Comparison of ENCODE assay signal across 20 mouse cellular contexts in genomic region chr5:119628746-119629327, GRCm38 (mm10). TPM values are rescaled to one million over a fixed set of nuclear protein-coding genes. Genes with fewer than 3 reads are reported as not detected.
DNase-seq lines count a peak whose midpoint lies in the region; ATAC-seq and TF ChIP-seq lines count a peak whose summit lies in the region.
"Had no signal": no experiment of that assay in that cellular context is flagged by ENCODE, and none has a peak within 500 bp of the region (broad histone marks: within the 10 kb centered on the region; RNA-seq: fewer than 3 reads in every experiment).

No protein-coding gene starts in this region.

- peak; percentile 41; the same call in 1 of the 2 replicates for ATAC-seq in kidney, embryonic 14.5 days (ENCODE audit: low FRiP score, low TSS enrichment)
- ATAC-seq in frontal cortex, adult (ENCODE audit: low TSS enrichment), result no peak
- no peak for ATAC-seq in midbrain, embryonic 11.5 days (ENCODE audit: low FRiP score)
- ATAC-seq: liver, postnatal 0 days; midbrain, embryonic 15.5 days had no signal

- H3K36me3 ChIP-seq in kidney, embryonic 14.5 days (ENCODE audit: control insufficient read depth, insufficient read depth, low read length), result no peaks in the 10 kb centered on the region
- H3K36me3 ChIP-seq in limb, embryonic 10.5 days, result no peaks in the 10 kb centered on the region
- no peaks in the 10 kb centered on the region for H3K36me3 ChIP-seq in thymus, adult 2 months (ENCODE audit: control insufficient read depth, insufficient read depth, low read length)
- no peaks in the 10 kb centered on the region for H3K36me3 ChIP-seq in midbrain, embryonic 11.5 days (ENCODE audit: control insufficient read depth, insufficient read depth, low read length)
- H3K36me3 ChIP-seq: embryonic facial prominence, embryonic 15.5 days; heart, embryonic 12.5 days; hindbrain, embryonic 13.5 days; midbrain, embryonic 15.5 days; neural tube, embryonic 15.5 days had no signal

- WGBS in kidney, embryonic 14.5 days, result 17% methylated on average over 11 of the region's 12 CpGs
- WGBS in limb, embryonic 10.5 days, result 20% methylated on average over 12 of the region's 12 CpGs
- 33% methylated on average over 12 of the region's 12 CpGs for WGBS in thymus, adult 2 months
- WGBS in midbrain, embryonic 11.5 days, result 29% methylated on average over 12 of the region's 12 CpGs

- peaks cover 11% of the 10 kb centered on the region; the same call in 1 of the 2 replicates for H3K4me1 ChIP-seq in kidney, embryonic 14.5 days (ENCODE audit: control insufficient read depth, insufficient read depth, low read length)
- peaks cover 55% of the 10 kb centered on the region for H3K4me1 ChIP-seq in limb, embryonic 10.5 days
- H3K4me1 ChIP-seq in thymus, adult 2 months (replicated peaks; ENCODE audit: control insufficient read depth, insufficient read depth, low read length), result peaks cover 8% of the 10 kb centered on the region
- peaks cover 9% of the 10 kb centered on the region for H3K4me1 ChIP-seq in midbrain, embryonic 11.5 days (ENCODE audit: control insufficient read depth, insufficient read depth, low read length)
- H3K4me1 ChIP-seq: megakaryocyte, embryonic 14.5 days had no signal

- no peak overlapping the region for H3K4me3 ChIP-seq in kidney, embryonic 14.5 days (ENCODE audit: low read length)
- H3K4me3 ChIP-seq in limb, embryonic 10.5 days, result peak overlapping the region; percentile 20; the same call in 1 of the 2 replicates
- H3K4me3 ChIP-seq in thymus, adult 2 months (ENCODE audit: control insufficient read depth, insufficient read depth, low read length), result no peak overlapping the region
- H3K4me3 ChIP-seq in midbrain, embryonic 11.5 days (ENCODE audit: low read depth, low read length), result no peak overlapping the region
- H3K4me3 ChIP-seq: embryonic facial prominence, embryonic 15.5 days; heart, embryonic 12.5 days; hindbrain, embryonic 13.5 days; megakaryocyte, embryonic 14.5 days; midbrain, embryonic 15.5 days; neural tube, embryonic 15.5 days had no signal

- no peaks in the 10 kb centered on the region for H3K9me3 ChIP-seq in kidney, embryonic 14.5 days (ENCODE audit: control insufficient read depth, low read length)
- H3K9me3 ChIP-seq in limb, embryonic 10.5 days (replicated peaks), result no peaks in the 10 kb centered on the region
- no peaks in the 10 kb centered on the region for H3K9me3 ChIP-seq in midbrain, embryonic 11.5 days (ENCODE audit: control insufficient read depth, low read length)
- H3K9me3 ChIP-seq: embryonic facial prominence, embryonic 15.5 days; heart, embryonic 12.5 days; hindbrain, embryonic 13.5 days; megakaryocyte, embryonic 14.5 days; midbrain, embryonic 15.5 days; neural tube, embryonic 15.5 days had no signal

- DNase-seq in kidney, adult 11 months, result no peak
- peak; percentile 88 for DNase-seq in R1 (ENCODE audit: low read depth, low spot score)
- no peak for DNase-seq in limb, embryonic 10.5 days (ENCODE audit: low spot score)
- no peak for DNase-seq in thymus, adult 2 months
- no peak for DNase-seq in midbrain, embryonic 11.5 days (ENCODE audit: low spot score, missing footprints)
- DNase-seq: cerebellum, adult 2 months; gastrocnemius, postnatal 10 days; heart, adult 11 months; heart, postnatal 14 days; liver, postnatal 0 days; lung, postnatal 14 days; right cerebral cortex, postnatal 25 days had no signal

- H3K4me2 ChIP-seq in kidney, embryonic 14.5 days (replicated peaks; ENCODE audit: low read depth, low read length), result peak overlapping the region; percentile 10; the same call in 1 of the 2 replicates
- H3K4me2 ChIP-seq in midbrain, embryonic 11.5 days, result no peak overlapping the region
- H3K4me2 ChIP-seq: embryonic facial prominence, embryonic 15.5 days; heart, embryonic 12.5 days; hindbrain, embryonic 13.5 days; midbrain, embryonic 15.5 days; neural tube, embryonic 15.5 days had no signal

- no peak for TF ChIP-seq CTCF in thymus, adult 2 months (IDR thresholded peaks at IDR 0.05; ENCODE audit: borderline replicate concordance, control insufficient read depth, extremely low read depth, insufficient read depth, low read length, poor library complexity)

- H3K27ac ChIP-seq in kidney, embryonic 14.5 days (ENCODE audit: low read depth, low read length), result no peak overlapping the region
- 0 out of 2 replicates have a peak overlapping the region, but pooled peaks have one; percentile 37 for H3K27ac ChIP-seq in limb, embryonic 10.5 days
- no peak overlapping the region for H3K27ac ChIP-seq in thymus, adult 2 months (ENCODE audit: control insufficient read depth, insufficient read depth, low read length)
- no peak overlapping the region for H3K27ac ChIP-seq in midbrain, embryonic 11.5 days (ENCODE audit: low read depth, low read length)
- H3K27ac ChIP-seq: embryonic facial prominence, embryonic 15.5 days; hindbrain, embryonic 13.5 days; midbrain, embryonic 15.5 days; neural tube, embryonic 15.5 days had no signal

- H3K27me3 ChIP-seq in kidney, embryonic 14.5 days (ENCODE audit: control insufficient read depth, insufficient read depth, low read length), result peaks cover 25% of the 10 kb centered on the region
- peaks cover 92% of the 10 kb centered on the region for H3K27me3 ChIP-seq in limb, embryonic 10.5 days (ENCODE audit: low read depth, poor library complexity, severe bottlenecking)
- H3K27me3 ChIP-seq in thymus, adult 2 months (ENCODE audit: control insufficient read depth, insufficient read depth, low read length), result no peaks in the 10 kb centered on the region
- peaks cover 45% of the 10 kb centered on the region for H3K27me3 ChIP-seq in midbrain, embryonic 11.5 days (ENCODE audit: control insufficient read depth, insufficient read depth, low read length)

- H3K9ac ChIP-seq in kidney, embryonic 14.5 days (ENCODE audit: low read depth, low read length), result no peak overlapping the region
- no peak overlapping the region for H3K9ac ChIP-seq in midbrain, embryonic 11.5 days (ENCODE audit: low read length)
- H3K9ac ChIP-seq: embryonic facial prominence, embryonic 15.5 days; heart, embryonic 12.5 days; hindbrain, embryonic 13.5 days; liver, postnatal 0 days; midbrain, embryonic 15.5 days; neural tube, embryonic 15.5 days had no signal

- no peak for TF ChIP-seq POLR2A in thymus, adult 2 months (IDR thresholded peaks at IDR 0.05; ENCODE audit: control insufficient read depth, extremely low read depth, insufficient read depth, low read length, poor library complexity)

RNA-seq across cellular contexts. Expression of gene Tbx3, which starts 41.6 kb away (rescaled TPM):
- polyA plus RNA-seq in kidney, embryonic 14.5 days (2014; fragmentation: Nextera tagmentation; extraction: Ambion mirVana), result 31.7 and 53.3 TPM in 2 replicates
- 50.1 and 55.3 TPM in 2 replicates for polyA plus RNA-seq in limb, embryonic 10.5 days (2016; fragmentation: Nextera tagmentation; extraction: Ambion mirVana)
- 2.1 and 3.2 TPM in 2 replicates for polyA plus RNA-seq in thymus, adult 2 months (2012; rRNA removed)
- polyA plus RNA-seq in midbrain, embryonic 11.5 days (2014; fragmentation: Nextera tagmentation; extraction: Ambion mirVana), result 1.3 and 1.4 TPM in 2 replicates
